Mouse (Mus musculus): ENCODE measurements around the gene Spns3.
"Not testable (repeated sequence)": the region's sequence is repeated elsewhere in the genome, so short reads cannot be mapped to it uniquely, and the experiment has no call there.

The Spns3 gene

GRCm38 (mm10) chr11:72558155-72558554 lies 7.8 kb upstream of the Spns3 start:
- no peak for DNase-seq (ENCODE audit: extremely low read depth, insufficient read length, low spot score)

- DNase-seq (ENCODE audit: extremely low read depth, insufficient read length, low spot score), result no peak
Observed at GRCm38 (mm10) chr11:72556953-72557352, 6.6 kb upstream of the Spns3 start.

- DNase-seq (ENCODE audit: extremely low read depth, insufficient read length, low spot score), result no peak
Observed at GRCm38 (mm10) chr11:72556470-72556869, 6.2 kb upstream of the Spns3 start.

GRCm38 (mm10) chr11:72551531-72552105 lies 1.3 kb upstream of the Spns3 start:
- no peak for DNase-seq (ENCODE audit: extremely low read depth, insufficient read length, low spot score)

- DNase-seq (ENCODE audit: extremely low read depth, insufficient read length, low spot score), result no peak
Observed at GRCm38 (mm10) chr11:72547181-72547580, 3.1 kb downstream of the Spns3 start.

- no peak for DNase-seq (ENCODE audit: extremely low read depth, insufficient read length, low spot score)
Observed at GRCm38 (mm10) chr11:72544716-72545115, 5.6 kb downstream of the Spns3 start.

- not testable (repeated sequence) for DNase-seq (ENCODE audit: extremely low read depth, insufficient read length, low spot score)
Observed at GRCm38 (mm10) chr11:72543692-72544091, 6.6 kb downstream of the Spns3 start.

GRCm38 (mm10) chr11:72542586-72542985 lies 7.7 kb downstream of the Spns3 start:
- no peak for DNase-seq (ENCODE audit: extremely low read depth, insufficient read length, low spot score)

- no peak for DNase-seq (ENCODE audit: extremely low read depth, insufficient read length, low spot score)
Observed at GRCm38 (mm10) chr11:72541928-72542327, 8.4 kb downstream of the Spns3 start.

GRCm38 (mm10) chr11:72540437-72540836 lies 9.9 kb downstream of the Spns3 start:
- no peak for DNase-seq (ENCODE audit: extremely low read depth, insufficient read length, low spot score)

GRCm38 (mm10) chr11:72538811-72539210 lies 11.5 kb downstream of the Spns3 start:
- DNase-seq (ENCODE audit: extremely low read depth, insufficient read length, low spot score), result no peak

GRCm38 (mm10) chr11:72538037-72538755 lies 12.1 kb downstream of the Spns3 start:
- DNase-seq (ENCODE audit: extremely low read depth, insufficient read length, low spot score), result no peak

GRCm38 (mm10) chr11:72537503-72537902 lies 12.8 kb downstream of the Spns3 start:
- no peak for DNase-seq (ENCODE audit: extremely low read depth, insufficient read length, low spot score)

- DNase-seq (ENCODE audit: extremely low read depth, insufficient read length, low spot score), result no peak
Observed at GRCm38 (mm10) chr11:72535519-72535918, 14.8 kb downstream of the Spns3 start.

GRCm38 (mm10) chr11:72532890-72533289 lies 17.4 kb downstream of the Spns3 start:
- no peak for DNase-seq (ENCODE audit: extremely low read depth, insufficient read length, low spot score)

GRCm38 (mm10) chr11:72531632-72532031 lies 18.7 kb downstream of the Spns3 start:
- DNase-seq (ENCODE audit: extremely low read depth, insufficient read length, low spot score), result no peak

GRCm38 (mm10) chr11:72531144-72531543 lies 19.2 kb downstream of the Spns3 start:
- no peak for DNase-seq (ENCODE audit: extremely low read depth, insufficient read length, low spot score)

GRCm38 (mm10) chr11:72526190-72526589 lies 24.1 kb downstream of the Spns3 start:
- DNase-seq (ENCODE audit: extremely low read depth, insufficient read length, low spot score), result no peak

GRCm38 (mm10) chr11:72523711-72524110 lies 26.6 kb downstream of the Spns3 start:
- DNase-seq (ENCODE audit: extremely low read depth, insufficient read length, low spot score), result no peak

GRCm38 (mm10) chr11:72522616-72523041 lies 27.7 kb downstream of the Spns3 start:
- DNase-seq (ENCODE audit: extremely low read depth, insufficient read length, low spot score), result no peak

GRCm38 (mm10) chr11:72521598-72522541 lies 28.4 kb downstream of the Spns3 start:
- no peak for DNase-seq (ENCODE audit: extremely low read depth, insufficient read length, low spot score)

All from 3134 (cell line).